Mouse (Mus musculus) neural tube, embryonic 12.5 days (tissue): Measurements from ENCODE around the gene Kctd21. TPM values are rescaled to one million over a fixed set of nuclear protein-coding genes. Genes with fewer than 3 reads are reported as not detected.

Source experiments
- ATAC-seq: fragments of 200-750 bp; cut with Nextera tagmentation; 2 replicates; pipeline ENCODE4 v1.8.0; 2017; ENCODE audit warnings: low read depth, mild to moderate bottlenecking, moderate TSS enrichment, moderate library complexity; ENCODE audit not compliant: low FRiP score
- H3K27ac ChIP-seq: fragments of 300-500 bp; sonication (generic); 2 replicates; pipeline ENCODE4 v1.5.1; 2016
- H3K27me3 ChIP-seq: fragments of 300-500 bp; sonication (generic); replicated peaks from 2 replicates; pipeline ENCODE4 v1.6.1; 2016; ENCODE audit warnings: mild to moderate bottlenecking
- H3K36me3 ChIP-seq: fragments of 300-500 bp; sonication (generic); 2 replicates; pipeline ENCODE4 v1.6.1; 2016; ENCODE audit warnings: mild to moderate bottlenecking
- H3K4me1 ChIP-seq: fragments of 300-500 bp; sonication (generic); 2 replicates; pipeline ENCODE4 v1.6.1; 2016
- H3K4me2 ChIP-seq: fragments of 300-500 bp; sonication (generic); replicated peaks from 2 replicates; pipeline ENCODE4 v1.6.1; 2016; ENCODE audit warnings: mild to moderate bottlenecking
- H3K4me3 ChIP-seq: fragments of 300-500 bp; sonication (generic); 2 replicates; pipeline ENCODE4 v1.5.1; 2016
- H3K9ac ChIP-seq: fragments of 300-500 bp; sonication (generic); 2 replicates; pipeline ENCODE4 v1.6.1; 2016; ENCODE audit warnings: mild to moderate bottlenecking
- H3K9me3 ChIP-seq: fragments of 300-500 bp; sonication (generic); 2 replicates; pipeline ENCODE4 v1.6.1; 2016; ENCODE audit warnings: mild to moderate bottlenecking
- WGBS: fragments of 180-500 bp; shearing (Covaris S2); methylation state at CpG from one replicate; pipeline ENCODE4 v1.1.7; 2016; 5-methylcytosine and 5-hydroxymethylcytosine counted together
- polyA plus RNA-seq: library from polyadenylated mRNA; unstranded; fragments of >200 nt; fragmentation: Nextera tagmentation; extraction: Ambion mirVana; gene quantifications from 2 replicates; pipeline ENCODE4 v1.2.1, GENCODE M21; 2016

The Kctd21 gene
- polyA plus RNA-seq, 1 experiment from 2014 or later: 7.0 TPM

GRCm38 (mm10) chr7:97394375-97394774 lies 62.2 kb downstream of the Kctd21 start:
- ATAC-seq: no peak
- Histone ChIP-seq H3K4me1 (no peaks in the 10 kb centered on the region), H3K36me3 (peaks cover 17% of the 10 kb centered on the region; the same call in 1 of the 2 replicates), H3K27ac (no peak overlapping the region), H3K9me3 (no peaks in the 10 kb centered on the region), H3K9ac (no peak overlapping the region), H3K4me3 (no peak overlapping the region), H3K27me3 (no peaks in the 10 kb centered on the region), H3K4me2 (no peak overlapping the region)
- 82% methylated on average over 2 of the region's 2 CpGs for WGBS

GRCm38 (mm10) chr7:97398943-97399342 lies 66.8 kb downstream of the Kctd21 start:
- Histone ChIP-seq H3K4me3 (no peak overlapping the region), H3K27me3 (no peaks in the 10 kb centered on the region), H3K4me1 (peaks cover 17% of the 10 kb centered on the region), H3K27ac (no peak overlapping the region), H3K4me2 (no peak overlapping the region), H3K36me3 (peaks cover 14% of the 10 kb centered on the region), H3K9ac (no peak overlapping the region), H3K9me3 (peaks cover 12% of the 10 kb centered on the region; the same call in 1 of the 2 replicates)
- ATAC-seq: no peak
- 90% methylated on average over 6 of the region's 6 CpGs for WGBS

Other genes with a start within 250 kb of the Kctd21 start
- 4.4 and 4.9 TPM in 2 replicates for gene Usp35, start 307 bp upstream of the Kctd21 start, polyA plus RNA-seq
- 25.1 and 27.1 TPM in 2 replicates for gene Alg8, start 39.3 kb downstream of the Kctd21 start, polyA plus RNA-seq
- 399 and 400 TPM in 2 replicates for gene Ndufc2, start 67.7 kb downstream of the Kctd21 start, polyA plus RNA-seq
- gene Thrsp, start 85.4 kb downstream of the Kctd21 start, polyA plus RNA-seq: 0.48 and 0.68 TPM in 2 replicates
- gene Kctd14, start 119.0 kb downstream of the Kctd21 start, polyA plus RNA-seq: 2.0 TPM in 2 replicates
- 56.9 and 57.6 TPM in 2 replicates for gene Ints4, start 148.6 kb downstream of the Kctd21 start, polyA plus RNA-seq
- 36.5 and 39.8 TPM in 2 replicates for gene Aamdc, start 247.2 kb downstream of the Kctd21 start, polyA plus RNA-seq
- gene Rsf1, start 247.6 kb downstream of the Kctd21 start, polyA plus RNA-seq: 27.9 and 29.2 TPM in 2 replicates